Mouse (Mus musculus) Patski (cell line): Measurements from ENCODE around the gene Rab3a. TPM values are rescaled to one million over a fixed set of nuclear protein-coding genes. Genes with fewer than 3 reads are reported as not detected.

ENCODE experiments used
- ATAC-seq: fragments of 100-300 bp; one replicate; pipeline ENCODE4 v1.8.0; 2021
- CTCF ChIA-PET: fragments of 350-600 bp; sonication (Branson Sonifier 250); formaldehyde crosslinking; loops from one replicate; lab custom pipeline; 2022; ENCODE audit warnings: inconsistent platforms; lab: Charles Lee
- POLR2A ChIA-PET: fragments of 350-600 bp; sonication (Branson Sonifier 250); formaldehyde crosslinking; loops from one replicate; lab custom pipeline; 2022; ENCODE audit warnings: antibody characterized with exemption, inconsistent platforms; lab: Charles Lee
- DNase-seq: peaks from one replicate; pipeline ENCODE4 v3.0.0-alpha.2; 2011; ENCODE audit warnings: low read depth, low spot score
- H3K27me3 ChIP-seq: fragments of 371-371 bp; one replicate; pipeline ENCODE4 v1.5.1; 2021
- CTCF ChIP-seq: fragments of 100-300 bp; IDR thresholded peaks from one replicate; pipeline ENCODE4 v1.5.1; 2021
- in situ Hi-C: fragments of 300-500 bp; cut with MboI; formaldehyde crosslinking; loops from 3 replicates; pipeline ENCODE4 v1.11.1; 2018; ENCODE audit warnings: low pct_unique_long_range_greater_than_20kb, mixed read lengths
- polyA plus RNA-seq: library from polyadenylated mRNA; unstranded; gene quantifications from one replicate; pipeline ENCODE4 v1.2.3, GENCODE M21; 2021

Gene Rab3a
- polyA plus RNA-seq, 1 experiment from 2014 or later: 35.0 TPM

GRCm38 (mm10) chr8:70771217-70771616 lies 16.7 kb downstream of the Rab3a start:
- no peaks in the 10 kb centered on the region for H3K27me3 ChIP-seq
- ChIA-PET CTCF (interaction anchor here (0.8 to 1.1 kb wide), 2 partner anchors 8 to 9 kb away, joined by 3 to 4 read pairs; no protein-coding TSS in a partner anchor), POLR2A (no interaction called here)
- DNase-seq (no peak), ATAC-seq (no peak)
- no peak for TF ChIP-seq CTCF
- in situ Hi-C loops: no loop called here

- ATAC-seq: no peak
- in situ Hi-C loops: no loop called here
- POLR2A ChIA-PET: no interaction called here
- no peak for DNase-seq
- H3K27me3 ChIP-seq: no peaks in the 10 kb centered on the region
- no peak for TF ChIP-seq CTCF
- CTCF ChIA-PET: interaction anchor here (3.4 kb wide), 1 partner anchor 9 kb away, joined by 24 read pairs; no protein-coding TSS in a partner anchor
These were observed 17.6 kb downstream of the Rab3a start for GRCm38 (mm10) chr8:70772075-70772474.

DNA sequence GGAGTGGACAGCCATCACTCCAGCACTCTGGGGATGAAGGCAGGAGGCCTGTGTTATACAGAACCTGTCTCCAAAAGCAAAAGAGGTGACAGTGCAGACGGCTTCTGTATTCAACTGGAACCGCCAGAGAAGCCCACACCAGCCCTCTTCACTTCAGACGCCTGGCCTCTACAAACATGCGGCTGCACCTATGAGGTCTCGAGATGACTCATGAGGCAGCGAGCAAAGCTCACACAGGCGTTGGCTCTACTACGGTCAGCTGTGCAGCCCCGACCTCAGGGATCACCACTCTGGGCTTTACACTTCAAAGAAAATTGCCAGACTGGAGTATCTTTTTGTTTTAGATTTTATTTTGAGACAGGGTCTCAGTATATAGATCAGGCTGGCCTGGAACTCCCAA lies 18.4 kb downstream of the Rab3a start:
- in situ Hi-C loops: no loop called here
- DNase-seq (no peak), ATAC-seq (no peak)
- ChIA-PET CTCF (interaction anchor here (3.4 kb wide), 1 partner anchor 10 kb away, joined by 24 read pairs; no protein-coding TSS in a partner anchor), POLR2A (no interaction called here)
- no peaks in the 10 kb centered on the region for H3K27me3 ChIP-seq
- no peak for TF ChIP-seq CTCF

DNA sequence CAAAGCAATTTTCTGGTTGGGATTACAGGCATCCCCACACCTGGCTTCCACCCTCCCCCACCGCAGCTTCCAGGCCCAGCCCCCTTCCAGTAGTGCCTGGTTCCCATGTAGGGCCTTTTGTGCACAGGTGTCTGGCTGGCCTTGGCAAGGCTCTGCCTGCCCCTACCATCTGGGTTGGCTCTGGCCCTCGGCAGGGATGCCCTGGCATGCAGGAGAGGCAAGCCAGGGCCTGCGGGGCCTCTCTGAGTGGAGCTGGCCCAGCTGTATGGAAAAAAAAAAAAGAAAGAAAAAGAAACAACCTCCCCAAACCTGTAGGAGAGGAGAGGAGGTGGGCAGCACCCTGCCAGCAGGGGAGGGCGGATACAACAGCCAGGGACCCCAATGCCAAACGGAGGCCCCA lies 18.9 kb downstream of the Rab3a start:
- ChIA-PET POLR2A (no interaction called here), CTCF (interaction anchor here (3.4 kb wide), 1 partner anchor 11 kb away, joined by 24 read pairs; no protein-coding TSS in a partner anchor)
- TF ChIP-seq CTCF: no peak
- in situ Hi-C loops: no loop called here
- ATAC-seq (no peak), DNase-seq (no peak)
- no peaks in the 10 kb centered on the region for H3K27me3 ChIP-seq

GRCm38 (mm10) chr8:70773833-70774232 lies 19.4 kb downstream of the Rab3a start:
- POLR2A ChIA-PET: no interaction called here
- in situ Hi-C loops: no loop called here
- no peaks in the 10 kb centered on the region for H3K27me3 ChIP-seq
- DNase-seq: no peak
- no peak for ATAC-seq
- CTCF ChIA-PET: interaction anchor here (1.5 to 3.4 kb wide), 2 partner anchors 11 to 20 kb away, joined by 4 to 24 read pairs; no protein-coding TSS in a partner anchor
- no peak for TF ChIP-seq CTCF

- no peak for TF ChIP-seq CTCF
- DNase-seq (no peak), ATAC-seq (no peak)
- H3K27me3 ChIP-seq: no peaks in the 10 kb centered on the region
- ChIA-PET POLR2A (interaction anchor here (0.9 kb wide), 1 partner anchor 11 kb away, joined by 3 read pairs; no protein-coding TSS in a partner anchor), CTCF (interaction anchor here (1.5 to 3.4 kb wide), 2 partner anchors 12 to 19 kb away, joined by 4 to 24 read pairs; no protein-coding TSS in a partner anchor)
- in situ Hi-C loops: no loop called here
These were observed 20.3 kb downstream of the Rab3a start for GRCm38 (mm10) chr8:70774740-70775139.

GRCm38 (mm10) chr8:70775227-70775626 lies 20.7 kb downstream of the Rab3a start:
- ChIA-PET CTCF (interaction anchor here (1.5 to 3.4 kb wide), 2 partner anchors 12 to 19 kb away, joined by 4 to 24 read pairs; no protein-coding TSS in a partner anchor), POLR2A (interaction anchor here (0.9 kb wide), 1 partner anchor 12 kb away, joined by 3 read pairs; no protein-coding TSS in a partner anchor)
- no peaks in the 10 kb centered on the region for H3K27me3 ChIP-seq
- ATAC-seq (no peak), DNase-seq (no peak)
- in situ Hi-C loops: no loop called here
- TF ChIP-seq CTCF: no peak

GRCm38 (mm10) chr8:70775851-70776495 lies 21.5 kb downstream of the Rab3a start:
- H3K27me3 ChIP-seq: no peaks in the 10 kb centered on the region
- CTCF ChIA-PET: no interaction called here
- TF ChIP-seq CTCF: no peak
- ATAC-seq: no peak
- POLR2A ChIA-PET: interaction anchor here (0.7 to 1.3 kb wide), 4 partner anchors 12 to 738 kb away, joined by 3 to 11 read pairs (median 3); no protein-coding TSS in a partner anchor
- DNase-seq: no peak
- in situ Hi-C loops: no loop called here

DNA sequence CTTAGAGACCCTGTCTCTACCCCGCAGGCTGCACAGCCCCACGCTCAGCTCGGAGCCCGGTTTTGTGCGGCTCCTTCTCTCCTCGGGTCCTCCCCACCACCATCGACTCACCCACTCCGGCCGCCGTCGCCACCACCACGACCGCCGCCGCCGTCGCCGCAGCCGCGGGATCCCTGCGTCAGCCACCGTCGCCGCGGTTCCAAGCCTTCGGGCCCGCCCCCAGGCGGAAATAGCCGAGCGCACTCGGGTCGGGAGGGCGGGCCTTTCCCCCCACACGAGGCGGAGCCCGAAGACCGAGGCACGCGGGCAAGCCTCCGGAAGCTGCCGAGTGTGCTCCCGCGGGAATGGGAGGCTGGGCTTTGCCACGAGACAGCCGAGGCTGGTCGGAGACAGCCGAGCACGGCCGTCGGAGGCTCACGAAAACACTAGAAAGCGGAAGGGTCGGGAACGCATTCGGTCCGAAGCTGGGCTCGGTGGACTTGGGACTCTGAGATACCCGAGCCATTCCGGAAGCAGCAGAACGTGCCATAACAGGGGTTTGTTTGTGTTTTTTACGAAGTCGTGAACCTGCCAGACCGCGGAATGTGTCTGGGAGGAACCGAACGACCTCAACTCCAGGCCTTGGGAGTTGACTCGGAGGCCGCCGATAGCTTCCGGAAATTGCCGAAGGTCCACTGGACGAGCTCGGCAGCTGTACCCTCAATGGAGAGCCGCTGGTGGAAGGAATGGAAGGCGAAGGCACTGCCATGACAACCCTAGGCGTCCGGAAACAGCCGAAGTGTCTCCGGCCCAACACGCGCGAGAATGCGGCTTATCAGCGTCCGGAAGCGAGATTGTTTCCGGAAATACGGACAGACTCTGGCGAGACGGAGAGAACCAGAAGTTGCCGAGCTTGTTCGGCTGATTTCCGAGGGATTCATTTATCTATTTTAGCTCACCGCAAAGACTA lies 22.3 kb downstream of the Rab3a start, which contains the start of gene Pik3r2:
Pik3r2 (minus strand) TSS at position 218 of the 949 bp plus-strand sequence.
- TF ChIP-seq CTCF: no peak
- ATAC-seq: peak; percentile 82
- CTCF ChIA-PET: interaction anchor here (1.0 kb wide), 1 partner anchor 14 kb away, joined by 8 read pairs; no protein-coding TSS in a partner anchor
- H3K27me3 ChIP-seq: no peaks in the 10 kb centered on the region
- POLR2A ChIA-PET: interaction anchor here (0.7 to 1.3 kb wide), 3 partner anchors 12 to 738 kb away, joined by 3 to 11 read pairs (median 3); no protein-coding TSS in a partner anchor
- in situ Hi-C loops: no loop called here
- DNase-seq: peak; percentile 82

GRCm38 (mm10) chr8:70780093-70780492 lies 25.6 kb downstream of the Rab3a start:
- CTCF ChIA-PET: no interaction called here
- DNase-seq (no peak), ATAC-seq (no peak)
- no peaks in the 10 kb centered on the region for H3K27me3 ChIP-seq
- TF ChIP-seq CTCF: no peak
- POLR2A ChIA-PET: interaction anchor here (1.3 kb wide), 1 partner anchor 9 kb away, joined by 3 read pairs; no protein-coding TSS in a partner anchor
- in situ Hi-C loops: no loop called here
